Mouse (Mus musculus) bone marrow, adult 2 months (tissue): ENCODE data around the gene Clec4b2. TPM values are rescaled to one million over a fixed set of nuclear protein-coding genes. Genes with fewer than 3 reads are reported as not detected.
"Not testable (repeated sequence)": the region's sequence is repeated elsewhere in the genome, so short reads cannot be mapped to it uniquely, and the experiment has no call there.

Experiments used
- H3K27ac ChIP-seq: fragments of 200-500 bp; 2 replicates; pipeline ENCODE4 v1.5.1; 2012; ENCODE audit warnings: low read depth, mild to moderate bottlenecking, control low read depth, inconsistent platforms, low read length; ENCODE audit not compliant: control insufficient read depth, poor library complexity, insufficient read depth
- H3K4me1 ChIP-seq: fragments of 200-500 bp; 2 replicates; pipeline ENCODE4 v1.6.1; 2011; ENCODE audit warnings: low read length; ENCODE audit not compliant: control insufficient read depth, insufficient read depth
- H3K4me3 ChIP-seq: fragments of 200-500 bp; replicated peaks from 2 replicates; pipeline ENCODE3; 2011; ENCODE audit warnings: mild to moderate bottlenecking, low read depth, low read length, control low read depth; ENCODE audit not compliant: control insufficient read depth
- CTCF ChIP-seq: fragments of 200-500 bp; IDR thresholded peaks from 2 replicates; pipeline ENCODE4 v1.5.1; 2011; ENCODE audit warnings: low read length, control low read depth; ENCODE audit not compliant: control insufficient read depth, insufficient read depth
- POLR2A ChIP-seq: fragments of 200-500 bp; IDR thresholded peaks from 2 replicates; pipeline ENCODE4 v1.6.1; 2011; ENCODE audit warnings: low read depth, mild to moderate bottlenecking, control low read depth, low read length, borderline replicate concordance; ENCODE audit not compliant: control insufficient read depth
- WGBS: fragments of 180-500 bp; shearing (Covaris S2); methylation state at CpG from one replicate; pipeline ENCODE4 v1.1.7; 2018; 5-methylcytosine and 5-hydroxymethylcytosine counted together
- polyA plus RNA-seq: library from polyadenylated mRNA; stranded (reverse); fragments of >200 nt; gene quantifications from 2 replicates; pipeline ENCODE4 v1.2.4, GENCODE M21; 2011; ENCODE audit warnings: low replicate concordance; ENCODE audit not compliant: missing spikeins, insufficient read depth, insufficient read length

The Clec4b2 gene
- polyA plus RNA-seq, 1 experiment = 1.3 TPM

DNA sequence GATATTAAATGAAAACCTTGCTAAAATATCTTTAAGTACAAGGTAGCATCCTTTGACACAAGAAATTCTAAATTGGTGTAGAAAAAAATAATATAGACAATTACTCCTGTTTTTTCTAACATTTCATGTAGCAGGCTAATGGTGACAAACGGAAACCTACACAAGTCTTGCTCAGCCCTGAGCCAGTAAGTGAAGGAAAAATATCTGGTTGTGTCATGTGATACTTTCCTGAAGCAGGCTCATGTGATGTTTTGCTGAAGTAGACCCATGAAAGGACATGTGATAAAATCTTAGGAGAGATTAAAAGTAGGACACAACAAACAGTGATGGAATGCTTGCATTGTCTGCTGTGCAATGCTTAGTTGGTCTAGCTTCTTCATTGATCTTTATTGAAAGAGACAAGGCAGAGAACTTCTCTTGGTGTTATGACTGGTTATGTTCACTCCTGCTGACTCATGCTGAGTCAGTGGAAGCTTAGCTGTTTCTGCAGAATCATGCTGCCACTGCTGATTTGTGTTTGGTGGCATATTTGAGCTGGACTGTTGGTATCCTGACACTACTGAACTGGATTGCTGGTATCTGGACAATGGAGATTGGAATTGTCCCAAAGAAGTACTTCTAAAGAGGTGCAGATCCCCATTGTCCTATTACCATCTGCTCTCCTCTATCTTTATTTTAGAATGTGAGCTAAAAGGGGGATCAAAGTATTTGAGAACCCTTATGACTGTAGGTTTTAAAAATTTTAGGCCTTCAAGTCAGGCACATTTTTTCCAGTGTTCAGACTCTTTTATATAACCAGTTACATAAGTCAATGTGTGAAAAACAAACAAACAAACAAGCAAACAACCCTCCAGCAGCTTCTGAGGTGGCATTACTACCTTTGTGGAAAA, 34.7 kb downstream of the Clec4b2 start:
- Histone ChIP-seq H3K27ac (no peak overlapping the region), H3K4me1 (no peaks in the 10 kb centered on the region), H3K4me3 (no peak overlapping the region)
- 81% methylated on average over 1 of the region's 1 CpGs for WGBS
- TF ChIP-seq POLR2A (no peak), CTCF (no peak)

DNA sequence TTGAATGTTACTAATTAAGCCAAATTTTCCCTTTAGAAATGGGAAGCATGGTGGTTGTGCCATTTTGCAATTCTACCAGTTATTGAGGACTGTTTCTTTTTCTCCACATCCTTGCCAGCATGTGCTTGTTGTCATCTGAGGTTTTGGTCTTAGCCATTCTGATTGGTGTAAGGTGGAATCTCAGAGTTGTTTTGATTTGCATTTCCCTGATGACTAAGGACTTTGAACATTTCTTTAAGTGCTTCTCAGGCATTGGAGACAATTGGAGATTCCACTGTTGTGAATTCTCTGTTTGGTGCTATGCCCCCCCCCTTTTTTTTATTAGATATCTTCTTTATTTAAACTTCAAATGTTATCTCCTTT, 35.4 kb downstream of the Clec4b2 start:
- not testable (repeated sequence) for H3K4me1 ChIP-seq, H3K4me3 ChIP-seq, H3K27ac ChIP-seq

DNA sequence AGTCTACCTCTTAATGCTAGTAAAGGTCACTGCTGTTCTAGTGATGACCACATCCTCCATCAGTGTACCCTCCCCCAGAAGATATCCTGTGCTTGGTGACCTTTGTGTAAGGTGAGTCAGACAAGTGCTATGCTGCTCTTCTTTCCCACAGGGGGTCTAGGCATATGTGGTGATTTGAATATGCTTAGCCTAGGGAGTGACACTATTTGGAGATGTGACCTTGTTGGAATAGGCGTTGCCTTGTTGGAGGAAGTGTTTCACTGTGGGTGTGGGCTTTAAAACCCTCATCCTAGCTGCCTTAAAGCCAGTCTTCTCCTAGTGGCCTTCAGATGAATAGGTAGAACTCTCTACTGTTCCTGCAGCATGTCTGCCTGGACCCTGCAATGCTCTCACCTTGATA, 39.0 kb downstream of the Clec4b2 start:
- Histone ChIP-seq H3K4me1 (no peaks in the 10 kb centered on the region), H3K4me3 (no peak overlapping the region), H3K27ac (no peak overlapping the region)
- TF ChIP-seq POLR2A (no peak), CTCF (no peak)
- WGBS = 78% methylated on average over 1 of the region's 1 CpGs

DNA sequence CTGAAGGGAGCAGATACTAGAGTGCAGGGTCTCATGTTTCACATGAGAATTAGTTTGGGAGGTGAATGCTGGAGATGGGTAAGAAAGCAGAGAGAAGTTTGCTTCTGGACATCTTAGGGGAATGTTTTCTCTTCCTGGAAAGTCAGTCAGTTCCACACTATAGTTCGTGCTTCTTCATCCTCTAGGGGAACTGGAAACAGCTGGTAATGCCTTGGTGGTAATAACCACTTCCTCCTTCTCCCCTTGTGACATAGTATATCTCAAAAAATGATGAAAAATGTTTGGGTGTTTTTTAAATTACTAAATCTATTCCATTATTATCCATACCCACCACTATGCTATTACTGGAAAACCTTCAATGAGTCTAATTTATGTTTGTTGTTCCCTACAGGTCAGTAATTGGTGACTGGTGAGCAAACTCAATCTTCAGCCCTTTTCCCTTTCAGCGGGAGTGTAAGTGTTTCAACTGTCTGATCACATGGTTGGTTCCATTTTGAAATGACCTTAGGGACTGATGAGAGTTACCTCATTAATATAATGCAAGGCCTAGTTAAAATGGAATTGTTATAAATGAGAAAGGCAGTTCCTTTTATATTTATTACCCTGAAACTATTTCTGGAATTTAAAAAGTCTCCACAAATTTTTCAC, 55.0 kb downstream of the Clec4b2 start:
- peak overlapping the region; percentile 16 for H3K4me3 ChIP-seq
- 15% methylated on average over 2 of the region's 2 CpGs for WGBS
- TF ChIP-seq CTCF = no peak
- TF ChIP-seq POLR2A = no peak
- H3K4me1 ChIP-seq = no peaks in the 10 kb centered on the region; the same call in 1 of the 2 replicates
- H3K27ac ChIP-seq = no peak overlapping the region

DNA sequence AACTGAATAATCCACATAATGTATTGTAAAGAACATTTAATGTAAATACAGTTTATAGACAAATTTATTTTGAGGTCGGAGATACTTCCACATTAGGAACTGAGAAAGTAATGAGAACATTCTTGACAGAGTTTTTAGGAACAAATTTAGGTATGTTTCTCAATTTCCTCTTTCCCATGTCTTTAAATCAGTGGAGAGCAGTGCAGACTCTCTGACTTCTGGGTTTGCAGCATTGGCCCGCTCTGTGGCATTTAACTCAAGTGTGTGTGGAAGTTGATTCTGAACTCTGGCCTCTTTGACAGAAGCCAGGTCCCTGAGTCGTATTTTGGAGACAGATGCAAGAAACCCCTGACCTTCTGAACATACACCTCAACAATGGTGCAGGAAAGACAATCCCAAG, 57.0 kb downstream of the Clec4b2 start, which contains the start of gene Clec4n:
Gene Clec4n, plus strand, starts transcription at position 200 of the 400 bp plus-strand sequence.
- Histone ChIP-seq H3K4me3 (no peak within 1 kb of the TSS), H3K4me1 (no peaks in the 10 kb centered on the region; the same call in 1 of the 2 replicates)
- 18% methylated on average over 3 of the region's 3 CpGs for WGBS

DNA sequence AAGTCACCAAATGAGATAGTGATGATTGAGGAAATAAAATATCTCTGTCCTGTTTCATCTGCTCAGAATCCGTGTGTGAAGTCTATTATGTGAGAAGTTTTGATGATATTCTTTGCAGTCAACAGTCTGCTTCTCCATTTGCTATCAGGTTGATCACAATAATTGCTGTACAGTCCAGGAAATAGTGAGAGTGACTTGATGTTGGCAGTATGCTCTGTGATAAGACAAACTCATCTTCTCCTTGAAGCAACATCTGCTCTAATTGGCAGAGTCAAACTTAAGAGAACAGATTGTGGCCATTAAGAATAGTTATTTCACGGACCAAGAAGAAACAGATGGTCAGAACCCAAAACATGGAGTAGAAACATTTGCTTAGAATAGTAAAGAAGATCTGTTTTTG, 58.5 kb downstream of the Clec4b2 start:
- Histone ChIP-seq H3K4me1 (no peaks in the 10 kb centered on the region; the same call in 1 of the 2 replicates), H3K27ac (no peak overlapping the region), H3K4me3 (no peak overlapping the region)
- TF ChIP-seq POLR2A = no peak
- 68% methylated on average over 2 of the region's 2 CpGs for WGBS

More for the DNA sequence above, 57.0 kb downstream of the Clec4b2 start, which contains the start of gene Clec4n:
- no peak within 1 kb of the TSS for H3K27ac ChIP-seq
- TF ChIP-seq POLR2A (no peak), CTCF (no peak)

DNA sequence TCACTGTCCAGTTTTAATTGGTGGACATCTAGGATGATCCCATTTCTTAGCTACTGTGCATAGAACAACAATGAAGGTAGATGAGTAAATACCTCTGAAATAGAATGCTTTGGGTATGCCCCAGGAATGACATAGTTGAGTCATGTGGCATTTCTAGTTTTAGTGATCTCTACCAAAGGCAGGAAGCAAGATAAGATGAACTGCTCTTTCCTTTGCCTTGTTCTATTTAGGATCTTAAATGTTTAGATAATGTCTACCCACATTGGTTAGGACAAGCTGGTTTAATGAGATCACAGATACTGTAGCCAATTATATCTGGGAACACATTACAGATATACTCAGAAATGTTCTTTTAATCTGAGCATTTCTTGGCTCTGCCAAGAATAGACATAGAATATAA, 64.9 kb downstream of the Clec4b2 start:
- H3K4me3 ChIP-seq = no peak overlapping the region
- no peak for TF ChIP-seq POLR2A
- no peak for TF ChIP-seq CTCF
- no peaks in the 10 kb centered on the region for H3K4me1 ChIP-seq
- no peak overlapping the region for H3K27ac ChIP-seq

DNA sequence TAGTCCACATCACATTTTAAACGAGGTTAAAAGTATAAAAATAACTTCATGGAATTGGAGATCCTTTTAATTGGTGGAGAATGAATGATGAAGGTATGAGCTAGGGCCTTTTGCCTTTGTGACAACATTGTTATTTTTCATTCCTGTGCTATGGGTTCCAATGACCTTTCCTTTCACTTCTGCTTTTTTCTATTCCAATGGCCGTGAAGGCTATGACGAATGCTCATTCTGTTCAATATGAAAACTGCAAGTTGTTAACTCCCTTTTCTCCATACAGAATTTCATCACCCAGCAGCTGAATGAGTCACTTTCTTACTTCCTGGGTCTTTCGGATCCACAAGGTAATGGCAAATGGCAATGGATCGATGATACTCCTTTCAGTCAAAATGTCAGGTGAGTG, 71.5 kb downstream of the Clec4b2 start:
- Histone ChIP-seq H3K4me1 (no peaks in the 10 kb centered on the region; the same call in 1 of the 2 replicates), H3K27ac (no peak overlapping the region), H3K4me3 (no peak overlapping the region)
- 54% methylated on average over 5 of the region's 5 CpGs for WGBS
- TF ChIP-seq POLR2A = no peak
- TF ChIP-seq CTCF = no peak

DNA sequence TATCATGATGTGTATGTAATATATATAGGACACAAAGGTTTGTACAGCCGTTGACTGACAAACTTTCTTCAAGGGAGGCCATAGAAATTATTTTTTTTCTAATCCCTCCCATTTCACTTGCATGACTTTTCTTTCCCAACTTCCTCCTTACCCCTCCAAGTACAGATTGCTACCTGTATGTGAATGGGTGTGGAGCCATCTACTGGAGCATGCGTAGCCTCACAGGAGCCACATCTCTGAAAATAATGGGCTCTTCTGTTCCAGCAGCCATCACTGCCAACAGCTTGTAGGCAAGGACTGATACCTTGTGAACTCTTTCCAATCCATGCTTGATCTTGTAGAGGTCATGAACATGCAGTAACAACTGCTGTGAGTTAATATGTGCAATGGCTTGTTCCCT, 76.2 kb downstream of the Clec4b2 start:
- WGBS = 16% methylated on average over 2 of the region's 2 CpGs
- H3K4me1 ChIP-seq, H3K27ac ChIP-seq, H3K4me3 ChIP-seq: not testable (repeated sequence)
- TF ChIP-seq CTCF = peak; percentile 18; the same call in 1 of the 2 replicates
